Mouse (Mus musculus) limb, embryonic 14.5 days (tissue): ENCODE measurements at regions not wholly inside any gene's neighbourhood (a gene's known extent, or its start where the extent isn't known, plus 50 kb on each side); places are given as distances from the start of the nearest gene placed in this dataset.

ENCODE experiments used
- ATAC-seq: fragments of 200-750 bp; cut with Nextera tagmentation; 2 replicates; pipeline ENCODE4 v1.8.0; 2017; ENCODE audit warnings: low read depth, moderate number of reproducible peaks, moderate TSS enrichment; ENCODE audit not compliant: low FRiP score
- DNase-seq: peaks from one replicate; pipeline ENCODE4 v3.0.0-alpha.2; 2015; ENCODE audit warnings: low spot score
- H3K27ac ChIP-seq: fragments of 300-500 bp; sonication (generic); replicated peaks from 2 replicates; pipeline ENCODE4 v1.5.1; 2014; ENCODE audit warnings: low read depth, mild to moderate bottlenecking, low read length, moderate library complexity, mixed read lengths
- H3K27me3 ChIP-seq: fragments of 300-500 bp; sonication (generic); 2 replicates; pipeline ENCODE4 v1.6.1; 2014; ENCODE audit warnings: low read length, mixed read lengths; ENCODE audit not compliant: control insufficient read depth, insufficient read depth
- H3K36me3 ChIP-seq: fragments of 300-500 bp; sonication (generic); 2 replicates; pipeline ENCODE4 v1.6.1; 2014; ENCODE audit warnings: mild to moderate bottlenecking, low read length, moderate library complexity, mixed read lengths; ENCODE audit not compliant: control insufficient read depth, insufficient read depth
- H3K4me1 ChIP-seq: fragments of 300-500 bp; sonication (generic); 2 replicates; pipeline ENCODE4 v1.6.1; 2014; ENCODE audit warnings: antibody characterized with exemption, low read length, mixed read lengths; ENCODE audit not compliant: control insufficient read depth, insufficient read depth
- H3K4me2 ChIP-seq: fragments of 300-500 bp; sonication (generic); replicated peaks from 2 replicates; pipeline ENCODE4 v1.6.1; 2014; ENCODE audit warnings: low read depth, mild to moderate bottlenecking, low read length, moderate library complexity; ENCODE audit not compliant: severe bottlenecking
- H3K4me3 ChIP-seq: fragments of 300-500 bp; sonication (generic); replicated peaks from 2 replicates; pipeline ENCODE4 v1.5.1; 2014; ENCODE audit warnings: low read length
- H3K9ac ChIP-seq: fragments of 300-500 bp; sonication (generic); 2 replicates; pipeline ENCODE4 v1.6.1; 2014; ENCODE audit warnings: mild to moderate bottlenecking, low read depth, low read length, moderate library complexity; ENCODE audit not compliant: severe bottlenecking
- H3K9me3 ChIP-seq: fragments of 300-500 bp; sonication (generic); 2 replicates; pipeline ENCODE4 v1.6.1; 2016; ENCODE audit warnings: low read length; ENCODE audit not compliant: control insufficient read depth
- POLR2A ChIP-seq: fragments of 200-500 bp; IDR thresholded peaks from 2 replicates; pipeline ENCODE4 v1.8.0; 2012; ENCODE audit warnings: inconsistent platforms, mild to moderate bottlenecking, moderate library complexity, borderline replicate concordance; ENCODE audit not compliant: insufficient read depth, insufficient read length; ENCODE audit errors: extremely low read depth
- WGBS: fragments of 180-500 bp; shearing (Covaris S2); extraction: QIAGEN DNeasy Blood & Tissue Kit; methylation state at CpG from one replicate; pipeline ENCODE4 v1.1.7; 2014; 5-methylcytosine and 5-hydroxymethylcytosine counted together

- 73% methylated on average over 8 of the region's 8 CpGs for WGBS
- DNase-seq (no peak), ATAC-seq (no peak)
- Histone ChIP-seq H3K27ac (no peak overlapping the region), H3K27me3 (no peaks in the 10 kb centered on the region), H3K4me3 (no peak overlapping the region), H3K4me2 (no peak overlapping the region), H3K9me3 (no peaks in the 10 kb centered on the region), H3K36me3 (no peaks in the 10 kb centered on the region), H3K4me1 (peaks cover 9% of the 10 kb centered on the region), H3K9ac (no peak overlapping the region)
- TF ChIP-seq POLR2A: no peak
Measured at GRCm38 (mm10) chr17:66232391-66232790, 109.1 kb downstream of the Ddx11 start.

DNA sequence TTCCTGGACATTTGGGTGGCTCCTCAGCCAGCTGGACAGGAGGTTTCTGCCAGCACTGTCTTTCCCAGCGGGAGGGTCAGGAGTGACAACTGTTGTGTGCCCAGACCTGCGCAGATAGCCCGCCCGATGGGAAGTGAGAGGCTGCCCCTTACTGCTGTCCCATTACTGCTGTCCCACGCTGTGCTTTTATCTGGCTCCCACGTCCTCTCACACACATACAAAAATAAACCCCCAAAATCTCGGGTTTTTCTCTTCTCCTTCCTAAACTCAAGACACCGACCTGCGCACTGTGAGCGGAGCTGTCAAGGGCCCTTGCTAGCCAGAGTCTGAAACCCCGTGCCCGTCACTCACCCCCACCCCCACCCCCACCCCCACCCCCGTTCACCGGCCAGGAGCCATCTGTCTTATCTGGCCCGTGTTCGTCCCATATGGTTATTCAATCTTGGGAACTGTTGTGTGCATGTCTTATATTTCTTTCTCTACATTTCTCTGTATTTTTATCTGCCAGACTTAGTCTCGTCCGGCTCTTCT lies 109.6 kb downstream of the Ddx11 start:
- Histone ChIP-seq H3K4me2 (no peak overlapping the region), H3K9me3 (no peaks in the 10 kb centered on the region), H3K4me3 (no peak overlapping the region), H3K27me3 (no peaks in the 10 kb centered on the region), H3K27ac (no peak overlapping the region), H3K36me3 (no peaks in the 10 kb centered on the region), H3K4me1 (peaks cover 9% of the 10 kb centered on the region), H3K9ac (no peak overlapping the region)
- ATAC-seq: no peak
- 73% methylated on average over 18 of the region's 18 CpGs for WGBS
- TF ChIP-seq POLR2A: no peak
- DNase-seq: no peak

DNA sequence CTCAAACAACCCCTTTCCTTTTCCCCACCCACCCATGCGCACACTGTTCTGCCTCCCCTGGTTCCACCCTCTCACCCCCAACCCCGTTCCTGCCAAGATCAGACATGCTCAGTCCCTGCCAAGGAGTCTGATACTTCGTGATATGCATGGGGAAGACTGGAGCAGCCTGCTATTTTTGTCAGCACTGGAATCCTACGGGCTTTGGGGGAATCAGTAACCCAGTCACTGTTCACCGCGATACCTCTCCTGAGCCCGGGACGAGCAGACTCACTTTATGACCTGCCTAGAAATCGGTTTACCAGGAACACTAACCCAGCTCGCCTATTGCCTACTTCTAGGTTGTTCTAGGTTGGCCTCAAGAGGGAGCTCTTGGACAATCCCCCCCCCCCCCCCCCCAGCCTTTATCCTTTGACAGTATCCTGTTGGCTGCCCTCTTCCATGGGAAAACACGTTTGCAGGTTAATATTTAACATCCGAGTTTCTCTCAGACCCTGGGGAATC lies 110.2 kb downstream of the Ddx11 start:
- WGBS: 34% methylated on average over 12 of the region's 12 CpGs
- TF ChIP-seq POLR2A: no peak
- Histone ChIP-seq H3K9ac (no peak overlapping the region), H3K27ac (no peak overlapping the region), H3K9me3 (no peaks in the 10 kb centered on the region), H3K27me3 (no peaks in the 10 kb centered on the region), H3K4me1 (peaks cover 9% of the 10 kb centered on the region), H3K36me3 (no peaks in the 10 kb centered on the region), H3K4me3 (no peak overlapping the region), H3K4me2 (no peak overlapping the region)
- DNase-seq: peak; percentile 7
- ATAC-seq: no peak

GRCm38 (mm10) chr17:66234432-66234831 lies 111.1 kb downstream of the Ddx11 start:
- H3K9me3 ChIP-seq: no peaks in the 10 kb centered on the region
- H3K36me3 ChIP-seq: no peaks in the 10 kb centered on the region
- no peak overlapping the region for H3K27ac ChIP-seq
- H3K4me1 ChIP-seq: peaks cover 9% of the 10 kb centered on the region
- H3K4me3 ChIP-seq: no peak overlapping the region
- H3K4me2 ChIP-seq: no peak overlapping the region
- no peak overlapping the region for H3K9ac ChIP-seq
- H3K27me3 ChIP-seq: no peaks in the 10 kb centered on the region
- TF ChIP-seq POLR2A: no peak
- 65% methylated on average over 19 of the region's 19 CpGs for WGBS
- ATAC-seq (no peak), DNase-seq (no peak)

DNA sequence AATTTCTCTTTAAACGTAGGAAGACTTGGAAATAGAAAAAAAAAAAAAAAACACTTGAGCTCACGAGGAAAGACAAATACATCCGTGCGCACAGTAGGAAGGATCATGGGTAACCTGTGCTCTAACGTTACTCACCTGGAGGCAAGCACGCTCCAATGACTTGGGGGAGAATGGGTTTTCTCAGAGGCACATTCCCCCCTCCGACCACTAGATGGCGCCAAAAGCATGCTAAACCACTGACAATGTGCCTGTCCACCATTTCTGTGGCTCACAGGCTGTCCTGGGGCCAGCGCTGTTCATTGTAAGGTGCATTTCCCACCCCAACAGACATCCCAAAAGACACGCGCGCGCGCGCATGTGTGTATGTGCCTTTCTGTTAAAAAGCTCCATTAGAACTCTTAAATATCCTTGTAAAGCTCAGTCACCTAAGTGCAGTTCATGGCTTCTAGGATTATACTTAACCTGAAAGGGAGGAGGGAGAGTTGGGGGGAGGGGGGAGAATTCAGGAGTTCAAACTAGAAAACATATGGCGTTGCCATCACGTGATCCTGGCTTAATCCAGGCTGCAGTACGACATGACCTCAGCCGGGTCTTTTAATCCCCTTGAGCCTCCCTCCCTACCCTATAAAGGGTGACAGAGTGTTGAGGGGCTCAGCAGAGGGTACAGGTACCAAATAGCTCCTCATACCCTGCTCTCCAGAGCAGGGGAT lies 111.9 kb downstream of the Ddx11 start:
- no peaks in the 10 kb centered on the region for H3K9me3 ChIP-seq
- ATAC-seq (peak; percentile 81), DNase-seq (peak; percentile 88)
- H3K9ac ChIP-seq: no peak overlapping the region
- no peaks in the 10 kb centered on the region for H3K27me3 ChIP-seq
- H3K27ac ChIP-seq: peak overlapping the region; percentile 44; the same call in 1 of the 2 replicates
- 2% methylated on average over 19 of the region's 19 CpGs for WGBS
- H3K4me3 ChIP-seq: no peak overlapping the region
- peak overlapping the region; percentile 27 for H3K4me2 ChIP-seq
- no peaks in the 10 kb centered on the region for H3K36me3 ChIP-seq
- TF ChIP-seq POLR2A: no peak
- H3K4me1 ChIP-seq: peaks cover 9% of the 10 kb centered on the region
